Mouse (Mus musculus) thymus, postnatal 14 days (tissue): ENCODE results near the gene Rgs12.

Source experiments
- DNase-seq: peaks from one replicate; pipeline ENCODE4 v3.0.0; 2021

The Rgs12 gene

DNA sequence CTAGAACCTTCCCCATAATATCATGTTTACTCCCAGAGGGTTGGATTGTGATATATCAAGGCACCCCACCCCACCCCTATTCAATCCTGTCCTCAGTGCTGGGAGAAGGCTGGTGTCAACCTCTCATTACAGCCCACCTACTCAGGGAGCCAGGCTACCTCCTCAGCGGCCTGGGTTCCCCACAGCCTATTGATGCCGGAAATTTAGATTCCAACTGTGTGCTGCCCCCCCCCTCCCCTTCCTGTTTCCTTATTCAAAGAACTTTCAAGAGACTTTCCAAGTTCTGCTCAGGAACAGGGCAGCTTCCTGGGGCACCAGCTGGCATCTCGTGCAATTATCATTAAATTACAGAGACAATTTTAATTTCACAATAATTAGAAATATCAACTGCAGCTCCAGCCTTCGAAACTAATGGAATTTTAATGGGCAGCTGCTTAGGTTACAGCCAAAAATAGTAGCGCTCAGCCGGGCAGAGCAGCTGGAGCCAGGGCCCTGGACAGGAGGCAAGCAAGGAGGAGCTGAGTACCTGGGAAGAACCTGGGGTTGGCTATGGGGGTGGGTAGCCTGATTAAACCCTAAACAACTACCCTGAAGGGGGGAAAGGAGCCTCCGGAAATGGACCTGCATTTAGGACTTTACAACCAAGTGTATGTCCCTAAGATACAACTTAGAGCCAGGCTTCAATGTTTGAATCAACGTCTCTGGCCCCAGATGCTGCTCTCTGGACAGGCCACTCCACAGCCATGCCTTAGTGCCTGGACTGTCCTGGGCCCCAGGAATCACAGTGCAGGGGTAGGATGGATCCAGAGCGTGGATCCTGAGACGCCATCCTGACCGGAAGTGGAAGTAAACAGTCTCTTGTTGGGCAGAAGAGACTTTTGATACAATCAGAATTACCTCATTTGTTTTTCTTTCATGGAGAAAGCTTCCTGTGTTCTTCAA lies 17.5 kb upstream of the Rgs12 start:
- no peak for DNase-seq

DNA sequence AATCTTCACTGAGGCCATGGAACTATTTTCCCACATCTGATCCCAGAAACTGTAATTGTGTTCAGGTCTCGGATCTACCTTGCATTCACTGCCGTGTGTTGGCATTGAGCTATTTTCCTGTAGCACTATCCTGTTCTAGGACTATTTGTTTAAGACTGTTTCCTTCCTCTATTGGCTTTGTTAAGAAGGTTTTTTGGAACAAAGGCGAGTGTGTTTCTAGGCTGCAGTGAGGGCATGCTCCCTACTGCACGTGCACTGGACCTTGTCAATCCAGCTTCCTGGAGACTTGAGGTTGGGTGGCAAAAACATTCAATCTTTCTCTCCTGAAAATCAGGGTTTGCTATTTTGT lies 16.8 kb upstream of the Rgs12 start:
- DNase-seq = no peak

GRCm38 (mm10) chr5:34933461-34933860 lies 15.8 kb upstream of the Rgs12 start:
- DNase-seq = peak; percentile 35

DNA sequence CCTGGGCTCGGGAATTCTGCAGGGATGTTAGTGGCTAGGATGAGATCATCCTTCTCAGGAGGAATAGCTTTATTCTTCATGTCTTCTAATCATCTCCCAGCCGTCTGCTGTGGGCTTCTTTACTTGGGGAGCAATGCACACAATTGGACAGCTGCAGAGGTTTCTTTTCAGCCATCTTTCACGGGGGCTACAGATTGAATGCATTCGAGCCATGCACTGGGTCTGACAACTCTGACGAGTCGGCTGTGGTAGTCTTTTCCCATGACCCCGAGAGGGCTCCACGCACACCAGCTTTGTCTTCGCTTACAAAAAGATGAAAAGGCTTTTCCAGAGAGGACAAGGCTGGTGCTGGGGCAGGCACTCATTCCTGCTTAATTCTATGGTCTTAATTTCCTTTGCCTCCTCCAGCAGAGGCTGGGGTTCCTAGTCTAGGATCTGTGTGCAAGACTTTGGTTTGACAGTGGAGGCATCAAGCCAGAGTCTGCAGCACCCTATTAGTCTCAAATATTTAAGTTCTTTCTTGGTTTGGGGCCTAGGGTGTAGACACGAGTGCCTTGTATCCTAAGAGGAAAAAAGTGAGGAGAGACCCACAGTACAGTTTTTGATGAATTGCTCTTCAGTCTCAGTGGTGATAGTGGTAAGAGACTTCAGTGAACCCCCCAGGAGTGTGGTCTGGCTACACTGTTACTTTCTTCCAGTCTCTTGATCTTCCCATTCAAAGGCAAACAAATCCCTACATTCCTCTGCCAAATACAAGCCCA lies 7.4 kb upstream of the Rgs12 start:
- DNase-seq = no peak

GRCm38 (mm10) chr5:34943428-34943827 lies 5.8 kb upstream of the Rgs12 start:
- DNase-seq = no peak

- DNase-seq = no peak
Measured at GRCm38 (mm10) chr5:34949769-34950211, 545 bp downstream of the Rgs12 start.

DNA sequence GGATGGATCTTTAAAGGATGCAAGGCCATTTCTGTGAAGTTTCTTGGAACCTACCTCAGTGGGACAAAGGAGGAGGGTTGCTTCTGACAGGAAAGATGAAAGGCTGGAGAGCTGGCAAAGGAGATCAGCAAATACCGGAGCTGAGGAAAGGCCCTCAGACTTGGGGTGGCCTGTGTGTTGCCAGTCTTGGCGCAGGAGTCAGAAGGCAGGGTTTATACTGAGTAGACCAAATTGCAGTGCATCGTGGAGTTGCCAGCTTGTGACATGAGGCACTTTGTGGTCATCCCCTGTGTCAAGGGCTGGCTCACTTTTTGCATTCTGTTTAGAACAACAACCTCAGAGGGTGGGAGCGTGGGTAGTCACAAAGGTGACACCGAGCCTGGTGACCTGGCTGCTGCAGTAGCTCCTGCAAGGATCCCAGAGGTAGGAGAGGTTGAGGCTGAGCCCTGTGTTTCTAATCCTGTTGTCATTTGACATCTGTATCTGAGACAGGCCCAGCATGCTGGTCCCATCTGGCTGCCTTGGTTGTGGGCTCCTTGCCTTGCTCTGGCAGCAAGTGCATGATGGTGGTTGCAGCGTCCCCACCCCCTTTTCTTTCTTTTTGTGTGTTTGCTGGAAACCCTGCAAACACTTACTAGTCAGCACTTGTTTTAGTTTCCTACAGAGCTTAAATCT lies 1.4 kb downstream of the Rgs12 start:
- peak; percentile 33 for DNase-seq

- no peak for DNase-seq
Measured at GRCm38 (mm10) chr5:34951161-34951834, 2.1 kb downstream of the Rgs12 start.

DNA sequence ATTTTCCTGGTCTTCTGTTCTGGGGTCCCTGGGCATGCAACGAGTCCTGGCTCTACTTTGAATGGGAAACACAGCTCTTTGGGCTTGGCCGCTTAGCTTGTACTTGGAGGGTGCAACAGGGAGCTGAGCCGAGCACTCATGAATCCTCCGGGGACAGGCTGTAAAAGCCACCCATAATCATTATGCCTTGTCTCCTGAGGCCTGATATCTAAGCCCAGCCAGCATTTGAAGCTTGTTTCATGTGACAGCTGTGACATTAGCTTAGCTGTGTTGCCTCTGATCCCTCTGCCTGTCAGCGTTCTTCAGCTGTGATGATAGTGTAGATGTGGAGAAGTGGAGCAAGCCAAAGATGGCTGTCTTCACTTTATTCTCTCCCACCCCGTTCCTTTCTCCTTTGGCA lies 5.3 kb downstream of the Rgs12 start:
- DNase-seq = no peak

GRCm38 (mm10) chr5:34955630-34956029 lies 6.4 kb downstream of the Rgs12 start:
- no peak for DNase-seq

DNA sequence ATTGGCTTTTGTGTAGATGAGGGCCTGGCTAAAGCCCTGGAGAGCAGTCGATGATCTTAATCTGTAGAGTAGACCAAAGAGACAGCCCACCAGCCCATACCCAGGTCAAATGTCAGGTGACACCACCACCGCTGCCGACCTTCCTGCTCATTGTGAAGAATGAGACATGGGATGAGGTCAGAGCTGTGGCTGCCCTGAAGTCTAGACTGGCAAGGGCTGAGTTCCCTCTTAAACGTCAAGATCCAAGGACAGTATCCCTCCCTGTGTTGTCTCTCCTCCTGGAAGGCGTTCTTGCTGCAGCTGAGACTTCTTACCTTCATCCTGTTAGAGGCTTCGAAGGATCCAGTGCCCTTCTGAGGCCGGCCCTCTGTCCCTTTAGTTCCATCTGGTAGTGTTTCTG lies 6.9 kb downstream of the Rgs12 start:
- no peak for DNase-seq

- no peak for DNase-seq
Measured at GRCm38 (mm10) chr5:34957015-34957414, 7.8 kb downstream of the Rgs12 start.

DNA sequence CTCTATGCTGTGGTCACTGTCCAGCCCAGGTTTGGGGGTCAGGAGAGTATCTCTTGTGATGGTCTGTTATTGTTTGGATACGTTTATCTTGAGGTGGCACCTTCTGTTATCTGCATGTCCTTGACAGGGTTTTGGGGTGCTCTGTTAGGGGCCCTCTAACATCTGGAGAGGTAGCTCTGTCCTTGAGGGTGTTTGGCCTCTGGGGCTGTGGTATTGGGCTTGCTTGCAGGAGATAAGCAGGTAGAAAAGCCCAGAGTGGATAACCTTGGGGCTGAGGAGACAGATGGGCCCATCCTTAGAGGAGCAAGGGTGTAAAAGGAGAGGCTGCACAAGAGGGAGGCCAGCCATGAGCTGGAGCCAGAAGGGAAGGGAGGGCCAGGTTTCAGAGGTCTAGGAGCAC lies 10.8 kb downstream of the Rgs12 start:
- DNase-seq = no peak

- no peak for DNase-seq
Measured at GRCm38 (mm10) chr5:34965531-34965930, 16.3 kb downstream of the Rgs12 start.

- no peak for DNase-seq
Measured at GRCm38 (mm10) chr5:34968386-34968785, 19.1 kb downstream of the Rgs12 start.

DNA sequence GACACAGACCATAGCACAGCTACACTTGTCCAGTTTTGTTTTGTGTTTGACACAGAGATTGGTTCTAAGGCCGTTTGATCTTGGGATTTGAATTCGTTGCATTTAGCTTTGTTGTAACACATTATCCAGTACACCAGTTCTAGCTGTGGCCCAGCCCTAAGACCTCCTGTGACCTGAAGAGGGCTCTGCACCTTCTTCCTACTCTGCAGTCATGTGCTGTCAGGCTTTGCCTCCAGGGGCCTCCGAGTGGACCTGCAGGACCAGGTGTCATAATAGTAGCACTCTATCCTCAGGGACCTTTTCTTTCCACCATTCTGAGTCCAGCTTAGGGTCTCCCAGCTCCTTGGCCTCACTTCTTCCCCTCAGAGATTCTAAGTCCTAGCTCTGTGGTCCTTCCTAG lies 23.2 kb downstream of the Rgs12 start:
- DNase-seq = no peak

DNA sequence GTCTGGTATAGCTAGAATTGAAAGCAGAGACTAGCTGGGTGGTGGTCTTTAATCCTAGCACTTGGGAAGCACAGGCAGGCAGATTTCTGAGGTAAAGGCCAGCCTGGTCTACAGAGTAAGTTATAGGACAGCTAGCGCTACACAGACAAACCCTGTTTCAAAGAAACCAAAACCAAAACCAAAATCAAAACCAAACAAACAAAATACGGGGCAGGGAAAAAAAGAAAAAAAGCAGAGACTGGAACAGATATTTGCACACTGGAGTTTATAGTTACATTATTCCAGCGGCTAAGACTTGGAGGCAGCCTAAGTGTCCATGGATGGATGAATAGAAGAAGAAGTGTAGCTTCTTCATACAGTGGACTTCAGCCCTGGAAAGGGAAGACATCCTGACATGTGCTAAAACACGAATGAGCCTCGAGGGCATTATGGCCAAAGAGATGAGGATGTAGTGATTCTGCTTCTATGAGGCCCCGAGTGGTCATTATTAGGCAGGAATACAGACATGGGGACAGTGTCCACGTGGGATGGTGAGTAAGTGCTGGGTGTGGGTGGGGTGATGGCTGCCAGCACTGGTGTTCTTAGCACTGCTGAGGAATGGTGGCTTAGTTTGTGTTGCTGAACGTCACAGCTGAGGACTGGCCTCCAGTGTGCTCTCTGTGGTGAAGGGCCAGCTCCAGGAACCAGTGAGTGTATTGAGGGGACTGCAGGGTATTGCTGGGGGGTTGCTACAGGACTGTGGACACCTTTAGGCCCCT lies 24.5 kb downstream of the Rgs12 start:
- no peak for DNase-seq

- no peak for DNase-seq
Measured at GRCm38 (mm10) chr5:34974773-34975443, 25.7 kb downstream of the Rgs12 start.

DNA sequence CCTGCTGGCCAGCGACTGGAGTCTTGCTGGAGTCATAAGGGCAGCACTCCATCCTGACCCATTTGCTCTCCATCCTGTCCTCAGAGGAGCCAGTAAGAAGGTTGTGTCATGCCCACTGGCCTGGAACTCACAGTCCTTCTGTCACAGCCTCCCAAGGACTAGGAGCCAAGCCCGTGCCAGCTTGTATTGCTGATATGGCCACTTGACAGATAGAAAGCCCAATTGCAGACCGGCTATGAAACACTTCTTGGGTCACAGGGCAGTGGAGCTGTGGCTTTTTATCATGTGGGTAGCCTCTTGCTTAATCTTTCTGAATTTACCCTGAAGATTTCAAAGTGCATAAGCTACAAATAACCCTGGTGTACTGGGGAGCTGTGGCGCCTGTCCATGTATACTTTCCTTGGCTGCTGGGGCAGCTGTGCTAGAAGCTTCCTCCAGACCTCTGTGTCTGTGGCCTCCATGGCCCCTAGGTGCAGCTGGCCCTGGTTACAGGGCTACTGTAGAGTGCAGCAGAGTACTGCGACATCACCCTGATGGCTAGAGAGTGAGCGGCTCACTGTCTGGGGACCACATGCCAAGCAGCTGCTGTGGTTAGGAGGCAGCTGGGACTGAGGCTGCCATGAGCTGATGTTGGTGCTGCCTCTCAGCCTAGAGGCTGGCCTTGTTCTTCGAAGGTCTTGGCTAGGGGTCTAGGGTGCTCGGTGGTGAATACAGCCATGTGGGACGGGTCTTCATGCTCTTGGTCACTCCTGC lies 27.5 kb downstream of the Rgs12 start:
- DNase-seq = no peak

DNA sequence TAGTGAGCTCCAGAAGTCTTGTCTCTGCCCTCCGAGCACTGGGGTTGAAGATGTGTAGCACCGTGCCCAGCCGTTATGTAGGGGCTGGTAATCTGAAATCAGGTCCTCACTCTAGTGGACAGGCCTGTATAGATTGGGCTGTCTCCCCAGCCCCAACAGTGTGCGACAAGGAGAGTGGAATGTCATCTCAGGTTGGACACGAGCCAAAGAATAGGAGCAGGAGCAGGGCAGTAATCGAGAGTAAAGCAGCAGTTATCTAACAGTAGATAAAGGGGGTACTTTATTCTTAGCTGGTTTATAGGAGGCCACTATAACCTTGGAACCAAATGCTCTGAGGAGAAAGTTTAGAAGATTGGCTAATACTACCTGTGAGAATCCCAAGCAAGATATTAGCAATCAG lies 30.9 kb downstream of the Rgs12 start:
- DNase-seq = no peak

DNA sequence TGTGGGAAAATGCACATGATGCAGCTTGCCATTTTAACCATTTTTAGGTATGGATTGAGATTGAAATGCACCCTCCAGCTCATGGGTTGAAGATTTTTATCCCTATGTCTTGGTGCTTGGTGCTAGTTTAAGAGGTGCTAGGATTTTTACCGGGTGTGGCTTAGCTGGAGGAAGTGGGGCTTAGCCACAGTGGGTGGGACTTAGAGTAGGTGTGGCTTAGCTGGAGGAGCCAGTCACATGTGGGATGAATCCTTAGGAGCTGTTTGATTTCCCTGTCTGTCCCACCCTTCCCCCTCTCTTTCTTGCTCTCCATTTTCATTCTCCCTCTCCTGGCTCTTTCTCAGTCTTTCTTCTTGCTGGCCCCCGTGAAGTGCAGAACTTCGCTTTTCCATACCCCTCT lies 32.5 kb downstream of the Rgs12 start:
- no peak for DNase-seq
